Mouse (Mus musculus) adrenal gland, postnatal 25 days (tissue): Measurements from ENCODE around the gene Opa3. TPM values are rescaled to one million over a fixed set of nuclear protein-coding genes. Genes with fewer than 3 reads are reported as not detected.

ENCODE experiments used
- DNase-seq: peaks from one replicate; pipeline ENCODE4 v3.0.0; 2021; ENCODE audit warnings: mixed read lengths
- total RNA-seq: library from RNA; stranded (reverse); gene quantifications from 2 replicates; pipeline ENCODE4 v1.2.3, GENCODE M21; 2021

Gene Opa3
- total RNA-seq, 1 experiment from 2014 or later: 26.9 TPM

DNA sequence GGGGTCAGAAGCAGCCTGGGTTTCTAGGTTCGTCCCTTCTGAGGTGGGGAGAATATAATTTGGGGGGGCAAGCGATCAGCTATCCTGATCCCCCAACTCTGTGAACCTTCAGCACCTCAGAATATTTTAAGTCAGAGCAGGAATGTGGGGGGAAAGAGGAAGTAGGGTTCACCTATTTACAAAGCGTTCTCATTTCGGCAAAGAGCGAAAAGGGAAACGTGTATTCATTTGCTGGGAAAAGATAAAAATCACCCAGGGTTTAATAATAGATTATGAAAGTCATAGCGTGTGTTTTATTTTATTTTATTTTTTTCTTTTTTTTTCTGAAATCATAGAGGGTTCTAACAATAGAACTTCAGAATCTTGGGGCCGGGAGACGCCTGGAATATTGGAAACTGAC is 13.2 kb upstream of the Opa3 start:
- DNase-seq: no peak

DNA sequence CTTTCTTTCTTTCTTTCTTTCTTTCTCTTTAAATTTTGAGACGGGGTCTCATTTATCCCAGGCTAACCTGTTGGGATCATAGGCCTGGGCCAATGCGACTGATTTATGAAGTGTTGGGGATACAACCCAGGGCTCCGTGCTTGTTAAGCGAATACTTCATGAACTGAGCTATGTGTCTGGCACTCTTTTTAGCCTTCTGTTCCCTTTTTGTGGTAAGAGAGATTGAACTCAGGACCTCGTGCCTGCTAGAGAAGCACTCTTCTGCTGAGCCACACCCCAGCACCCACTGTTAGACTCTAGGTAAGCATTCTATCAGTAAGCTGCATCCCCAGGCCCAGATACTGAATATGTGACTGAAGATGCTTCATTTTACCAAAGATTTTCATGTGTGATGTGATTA is 10.6 kb upstream of the Opa3 start:
- no peak for DNase-seq

GRCm38 (mm10) chr7:19217944-19218343 is 10.2 kb upstream of the Opa3 start:
- no peak for DNase-seq

DNA sequence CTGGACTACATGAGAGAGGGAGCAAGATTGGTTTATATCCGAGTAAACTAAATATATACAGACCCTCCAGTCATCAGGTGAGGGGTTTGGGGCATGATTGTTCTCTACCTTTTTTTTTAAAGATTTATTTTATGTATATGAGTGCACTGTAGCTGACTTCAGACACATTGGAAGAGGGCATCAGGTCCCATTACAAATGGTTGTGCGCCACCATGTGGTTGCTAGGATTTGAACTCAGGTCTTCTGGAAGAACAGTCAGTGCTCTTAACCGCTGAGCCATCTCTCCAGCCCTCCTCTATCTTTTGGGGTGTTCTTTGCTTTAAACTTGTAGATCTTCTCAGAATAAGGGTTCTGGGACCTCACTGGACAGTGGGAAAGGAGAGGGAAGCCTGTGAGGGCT is 8.1 kb upstream of the Opa3 start:
- no peak for DNase-seq

GRCm38 (mm10) chr7:19222189-19222588 is 5.9 kb upstream of the Opa3 start:
- no peak for DNase-seq

DNA sequence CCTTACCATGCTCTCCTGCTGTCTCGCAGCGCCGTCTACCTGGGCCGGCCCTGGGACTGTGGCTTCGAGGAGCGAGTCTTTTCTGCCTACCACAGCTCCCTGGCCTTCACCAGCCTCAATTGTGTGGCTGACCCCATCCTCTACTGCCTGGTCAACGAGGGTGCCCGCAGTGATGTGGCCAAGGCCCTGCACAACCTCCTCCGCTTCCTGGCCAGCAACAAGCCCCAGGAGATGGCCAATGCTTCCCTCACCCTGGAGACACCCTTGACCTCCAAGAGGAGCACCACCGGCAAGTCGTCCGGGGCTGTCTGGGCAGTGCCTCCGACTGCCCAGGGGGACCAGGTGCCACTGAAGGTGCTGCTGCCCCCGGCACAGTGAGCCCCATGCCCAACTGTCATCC is 5.3 kb upstream of the Opa3 start:
- no peak for DNase-seq

- DNase-seq: no peak
These were observed 3.2 kb upstream of the Opa3 start for GRCm38 (mm10) chr7:19224933-19225332.

GRCm38 (mm10) chr7:19226817-19227797 is 1.0 kb upstream of the Opa3 start:
- DNase-seq: no peak

- DNase-seq: no peak
These were observed 637 bp downstream of the Opa3 start for GRCm38 (mm10) chr7:19228793-19229148.

DNA sequence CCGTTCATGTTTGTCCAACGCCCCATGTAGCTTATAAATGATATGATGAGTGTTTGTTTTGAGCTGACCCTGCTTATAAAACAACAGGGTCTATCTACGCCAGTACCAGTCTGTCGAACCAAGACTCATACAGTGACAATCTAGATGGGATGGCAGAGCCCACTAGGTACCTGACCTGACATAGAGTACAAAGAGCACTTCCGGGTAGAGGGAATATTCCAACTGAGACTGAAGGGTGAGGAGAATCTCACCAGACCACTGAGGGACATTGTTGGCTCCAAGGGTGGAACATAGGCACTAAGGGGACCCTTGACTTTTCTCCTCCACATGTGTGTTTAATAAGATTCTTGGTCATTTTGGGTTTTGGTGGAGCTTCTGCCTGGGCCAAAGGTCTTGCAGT is 1.3 kb downstream of the Opa3 start:
- no peak for DNase-seq

- DNase-seq: no peak
These were observed 2.0 kb downstream of the Opa3 start for GRCm38 (mm10) chr7:19230041-19230580.

- DNase-seq: no peak
These were observed 2.8 kb downstream of the Opa3 start for GRCm38 (mm10) chr7:19230899-19231298.

DNA sequence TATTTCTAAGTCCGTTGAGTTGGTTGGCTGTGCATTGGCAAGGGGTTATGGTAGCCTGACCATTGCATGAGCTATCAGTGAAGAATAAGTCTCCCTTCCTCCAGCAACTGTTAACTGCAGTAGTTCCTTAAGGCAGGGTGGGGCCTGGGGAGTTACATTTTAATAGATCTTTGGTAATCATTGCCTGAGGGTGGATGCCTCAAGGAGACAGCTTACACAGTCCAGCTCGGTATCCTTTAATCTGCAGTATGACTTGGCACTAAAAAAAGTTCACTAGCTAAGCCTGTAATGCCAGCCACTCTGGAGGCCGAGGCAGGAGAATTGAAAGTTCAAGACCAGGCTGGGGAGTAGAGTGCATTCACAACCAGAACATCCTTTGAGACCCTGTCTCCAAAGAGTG is 3.7 kb downstream of the Opa3 start:
- DNase-seq: no peak

DNA sequence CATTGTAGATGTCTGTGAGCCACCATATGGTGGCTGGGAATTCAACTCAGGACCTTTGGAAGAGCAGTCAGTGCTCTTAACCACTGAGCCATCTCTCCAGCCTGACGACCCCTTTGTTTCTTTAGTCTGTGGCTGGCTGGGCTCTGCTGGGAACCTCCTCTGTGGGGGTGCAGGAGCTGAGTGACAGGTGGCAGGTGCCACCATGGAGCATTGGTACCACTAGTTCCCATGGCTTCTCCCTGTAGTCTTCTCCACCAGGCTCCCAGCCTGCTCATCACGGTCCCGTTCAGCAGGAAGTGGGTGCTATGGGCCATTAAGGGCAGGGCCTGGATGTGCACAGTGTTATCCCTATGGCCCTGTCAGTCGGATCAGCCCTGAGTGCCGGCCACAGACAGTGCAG is 6.5 kb downstream of the Opa3 start:
- DNase-seq: no peak

GRCm38 (mm10) chr7:19235092-19235671 is 7.0 kb downstream of the Opa3 start:
- DNase-seq: no peak

DNA sequence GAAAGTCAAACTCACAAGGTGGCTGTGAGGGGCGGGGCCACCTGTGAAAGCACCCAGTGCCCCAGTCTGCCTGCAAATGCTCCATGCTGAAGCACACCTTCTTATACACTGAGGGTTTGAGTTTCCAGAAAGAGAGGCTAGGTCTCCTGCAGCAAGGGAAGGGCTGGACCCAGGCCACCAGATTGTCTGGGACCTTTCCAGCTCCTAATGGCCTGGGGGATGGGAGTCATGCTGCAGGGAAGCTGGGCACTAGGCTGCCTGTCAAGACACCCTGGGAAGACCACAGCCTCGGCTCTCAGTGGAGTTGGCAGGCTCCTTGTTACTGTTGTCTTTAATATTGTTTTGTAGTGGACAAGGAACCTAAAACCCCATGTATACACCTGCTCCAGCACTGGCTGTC is 8.3 kb downstream of the Opa3 start:
- DNase-seq: no peak

GRCm38 (mm10) chr7:19238344-19238743 is 10.2 kb downstream of the Opa3 start:
- DNase-seq: no peak

DNA sequence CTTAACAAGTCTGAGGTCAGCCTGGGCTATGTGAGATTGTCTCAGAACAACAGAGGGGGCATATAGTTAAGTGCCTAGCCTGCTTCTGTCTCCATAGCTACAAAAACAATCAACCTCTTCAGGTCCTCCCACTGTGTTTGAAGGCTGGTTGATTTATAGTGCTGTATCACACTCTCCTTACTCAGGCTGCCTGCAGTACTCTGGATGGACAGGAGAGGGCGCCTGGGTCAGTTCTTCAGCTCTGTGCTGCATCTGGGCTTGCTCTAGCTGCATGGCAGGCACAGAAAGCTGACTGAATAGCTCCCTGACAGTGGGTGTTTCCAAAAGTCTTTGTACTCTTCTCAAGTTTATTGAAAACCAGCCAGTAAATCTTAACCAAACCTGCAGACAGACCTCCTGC is 11.3 kb downstream of the Opa3 start:
- peak; percentile 88 for DNase-seq

DNA sequence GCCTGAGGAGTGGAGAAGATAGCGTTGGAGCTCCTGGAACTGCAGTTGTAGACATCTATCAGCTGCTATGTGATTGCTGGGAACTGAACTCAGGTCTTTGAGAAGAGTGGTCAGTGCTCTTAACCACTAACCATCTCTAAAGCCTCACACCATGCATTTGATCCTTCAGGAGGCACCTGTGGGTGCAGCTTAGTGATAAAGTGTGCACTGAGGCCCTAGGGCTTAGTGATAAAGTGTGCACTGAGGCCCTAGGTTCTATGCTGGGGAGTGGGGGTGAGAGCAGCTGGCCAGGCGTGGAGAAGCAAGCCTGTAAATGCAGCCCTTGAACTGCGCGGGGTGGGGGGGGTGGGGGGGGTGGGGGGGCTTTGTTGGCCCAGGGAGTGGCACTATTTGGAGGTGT is 11.9 kb downstream of the Opa3 start:
- DNase-seq: no peak

DNA sequence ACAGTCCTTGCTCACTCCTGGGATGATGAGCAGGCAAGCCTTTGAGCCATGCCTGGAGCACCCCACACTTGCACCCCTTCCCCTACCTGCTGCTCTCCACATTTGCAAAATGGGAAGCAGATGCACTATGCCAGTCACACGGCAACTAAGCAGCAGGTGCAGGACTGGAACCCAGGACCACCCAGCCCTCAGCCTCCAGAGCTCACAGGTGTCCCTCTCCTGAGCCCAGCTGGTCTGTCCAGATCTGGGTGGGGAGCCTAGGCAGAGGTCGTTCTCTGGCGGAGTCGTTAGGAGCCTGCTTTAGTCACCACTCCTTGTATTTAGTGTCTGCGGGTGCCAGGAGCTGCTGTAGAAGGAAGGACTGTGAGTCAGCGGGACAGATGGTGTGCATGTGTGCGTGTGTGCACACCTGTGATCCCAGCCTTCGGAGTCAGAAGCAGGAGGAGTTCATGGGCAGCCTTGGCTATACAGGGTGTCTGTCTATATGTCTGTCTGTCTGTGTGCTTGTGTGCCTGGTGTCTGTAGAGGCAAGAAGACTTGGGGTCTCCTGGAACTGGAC is 12.8 kb downstream of the Opa3 start:
- no peak for DNase-seq

GRCm38 (mm10) chr7:19242005-19242404 is 13.9 kb downstream of the Opa3 start:
- DNase-seq: no peak

- no peak for DNase-seq
These were observed 15.7 kb downstream of the Opa3 start for GRCm38 (mm10) chr7:19243858-19244257.

DNA sequence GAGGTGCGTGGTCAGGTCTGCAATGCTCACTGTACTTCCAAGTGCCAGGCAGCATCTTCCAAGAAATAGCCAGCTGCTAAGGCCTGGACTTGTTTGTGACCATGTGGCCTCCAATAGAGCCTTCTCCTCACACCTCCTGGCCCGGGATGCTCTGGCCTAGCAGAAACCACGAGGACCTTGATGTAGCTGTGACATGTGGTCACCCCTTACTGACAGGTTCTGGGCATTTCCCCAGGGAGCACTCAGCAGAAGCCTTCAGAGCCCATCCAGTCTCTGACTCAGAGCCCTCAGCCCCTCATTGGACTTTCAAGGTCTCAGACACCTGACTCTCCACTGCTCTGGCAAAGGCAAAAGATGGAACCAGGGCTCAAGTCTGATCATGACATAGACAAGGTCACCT is 16.9 kb downstream of the Opa3 start:
- no peak for DNase-seq
